Mouse (Mus musculus) layer of hippocampus, postnatal 25 days (tissue): Measurements from ENCODE around the gene Hemgn. TPM values are rescaled to one million over a fixed set of nuclear protein-coding genes. Genes with fewer than 3 reads are reported as not detected.
A peak's percentile ranks its signal among the peaks of the same experiment; 100 is the strongest.

Experiments used
- DNase-seq, 2 experiments: peaks; one replicate each; pipeline ENCODE4 v3.0.0; 2022; ENCODE audit warnings: mixed read lengths in 2 of 2, low spot score in 1 of 2; ENCODE audit errors: extremely low spot score in 1 of 2
- total RNA-seq, 2 experiments: library from RNA; stranded (reverse); gene quantifications; 2 replicates each; pipeline ENCODE4 v1.2.3; 2021

Hemgn gene
- total RNA-seq, result not detected

GRCm38 (mm10) chr4:46413406-46413805 is at the start of gene Hemgn:
Hemgn (minus strand) TSS chr4:46413506.
- no peak for DNase-seq

- DNase-seq, result no peak
These were observed 45.1 kb upstream of the Hemgn start for GRCm38 (mm10) chr4:46458411-46458810.

- no peak for DNase-seq
These were observed 43.9 kb upstream of the Hemgn start for GRCm38 (mm10) chr4:46457186-46457585.

GRCm38 (mm10) chr4:46456762-46457161 is 43.5 kb upstream of the Hemgn start:
- DNase-seq, result no peak

- no peak for DNase-seq
These were observed 41.0 kb upstream of the Hemgn start for GRCm38 (mm10) chr4:46454097-46454864.

- DNase-seq, result no peak
These were observed 39.8 kb upstream of the Hemgn start for GRCm38 (mm10) chr4:46452855-46453719.

- peak; percentile 27 to 40 for DNase-seq
These were observed 39.2 kb upstream of the Hemgn start for GRCm38 (mm10) chr4:46452481-46452850.

- peak; percentile 44 to 70 for DNase-seq
These were observed 38.6 kb upstream of the Hemgn start for GRCm38 (mm10) chr4:46451758-46452480.

GRCm38 (mm10) chr4:46451240-46451757 is 38.0 kb upstream of the Hemgn start:
- peak; percentile 58 to 74 for DNase-seq

GRCm38 (mm10) chr4:46450519-46451131 is 37.3 kb upstream of the Hemgn start, which contains the start of gene Anp32b:
Anp32b (plus strand) TSS chr4:46450902.
- peak; percentile 92 to 94 for DNase-seq

GRCm38 (mm10) chr4:46450020-46450518 is 36.8 kb upstream of the Hemgn start:
- no peak for DNase-seq

- DNase-seq, result no peak
These were observed 35.6 kb upstream of the Hemgn start for GRCm38 (mm10) chr4:46448886-46449285.

- no peak for DNase-seq
These were observed 34.2 kb upstream of the Hemgn start for GRCm38 (mm10) chr4:46447461-46447860.

- no peak for DNase-seq
These were observed 32.1 kb upstream of the Hemgn start for GRCm38 (mm10) chr4:46445237-46445945.

GRCm38 (mm10) chr4:46442501-46442900 is 29.2 kb upstream of the Hemgn start:
- DNase-seq, result no peak

- no peak for DNase-seq
These were observed 19.2 kb upstream of the Hemgn start for GRCm38 (mm10) chr4:46432339-46433036.

- DNase-seq, result no peak
These were observed 15.7 kb upstream of the Hemgn start for GRCm38 (mm10) chr4:46428903-46429499.

GRCm38 (mm10) chr4:46422625-46423024 is 9.3 kb upstream of the Hemgn start:
- DNase-seq, result no peak
